Mouse (Mus musculus) limb, embryonic 13.5 days (tissue): ENCODE data around the gene Gm20509. TPM values are rescaled to one million over a fixed set of nuclear protein-coding genes. Genes with fewer than 3 reads are reported as not detected.
"Not testable (repeated sequence)": the region's sequence is repeated elsewhere in the genome, so short reads cannot be mapped to it uniquely, and the experiment has no call there.

Experiments used
- ATAC-seq: fragments of 200-750 bp; cut with Nextera tagmentation; 2 replicates; pipeline ENCODE4 v1.8.0; 2017; ENCODE audit warnings: low read depth, moderate number of reproducible peaks, moderate TSS enrichment; ENCODE audit not compliant: low FRiP score
- H3K27ac ChIP-seq: fragments of 300-500 bp; sonication (generic); 2 replicates; pipeline ENCODE4 v1.5.1; 2015; ENCODE audit warnings: inconsistent platforms, mild to moderate bottlenecking, moderate library complexity
- H3K27me3 ChIP-seq: fragments of 300-500 bp; sonication (generic); 2 replicates; pipeline ENCODE4 v1.6.1; 2015; ENCODE audit warnings: mild to moderate bottlenecking, inconsistent platforms
- H3K36me3 ChIP-seq: fragments of 300-500 bp; sonication (generic); 2 replicates; pipeline ENCODE4 v1.6.1; 2015; ENCODE audit warnings: inconsistent platforms, mild to moderate bottlenecking, moderate library complexity
- H3K4me1 ChIP-seq: fragments of 300-500 bp; sonication (generic); 2 replicates; pipeline ENCODE4 v1.6.1; 2015; ENCODE audit warnings: inconsistent platforms
- H3K4me2 ChIP-seq: fragments of 300-500 bp; sonication (generic); replicated peaks from 2 replicates; pipeline ENCODE4 v1.6.1; 2015; ENCODE audit warnings: inconsistent platforms, mild to moderate bottlenecking, moderate library complexity
- H3K4me3 ChIP-seq: fragments of 300-500 bp; sonication (generic); 2 replicates; pipeline ENCODE4 v1.5.1; 2015; ENCODE audit warnings: moderate library complexity, mild to moderate bottlenecking, inconsistent platforms
- H3K9ac ChIP-seq: fragments of 300-500 bp; sonication (generic); 2 replicates; pipeline ENCODE4 v1.6.1; 2015; ENCODE audit warnings: mild to moderate bottlenecking, inconsistent platforms
- H3K9me3 ChIP-seq: fragments of 300-500 bp; sonication (generic); 2 replicates; pipeline ENCODE4 v1.6.1; 2016; ENCODE audit warnings: inconsistent platforms
- WGBS: fragments of 180-500 bp; shearing (Covaris S2); methylation state at CpG from one replicate; pipeline ENCODE4 v1.1.7; 2015; 5-methylcytosine and 5-hydroxymethylcytosine counted together
- polyA plus RNA-seq: library from polyadenylated mRNA; unstranded; fragments of >200 nt; fragmentation: Nextera tagmentation; extraction: Ambion mirVana; gene quantifications from 2 replicates; pipeline ENCODE4 v1.2.1, GENCODE M21; 2015

Gene Gm20509
- not detected in 2 replicates for polyA plus RNA-seq

GRCm38 (mm10) chr9:73102181-73102580 lies at the start of gene Gm20509:
TSS of gene Gm20509 (plus strand) at chr9:73102470.
- Histone ChIP-seq H3K9me3 (no peaks in the 10 kb centered on the region), H3K36me3 (no peaks in the 10 kb centered on the region), H3K9ac (peak within 1 kb of the TSS; percentile 68), H3K27ac (no peak within 1 kb of the TSS), H3K4me2 (peak within 1 kb of the TSS; percentile 86), H3K27me3 (peaks cover 50% of the 10 kb centered on the region), H3K4me3 (peak within 1 kb of the TSS; percentile 48), H3K4me1 (peaks cover 8% of the 10 kb centered on the region)
- ATAC-seq, result no peak
- WGBS, result 94% methylated on average over 4 of the region's 4 CpGs

GRCm38 (mm10) chr9:73055441-73055911 lies 46.8 kb upstream of the Gm20509 start:
- Histone ChIP-seq H3K4me2 (no peak overlapping the region), H3K4me1 (peaks cover 11% of the 10 kb centered on the region), H3K9me3 (no peaks in the 10 kb centered on the region), H3K4me3 (no peak overlapping the region), H3K36me3 (no peaks in the 10 kb centered on the region), H3K27ac (no peak overlapping the region), H3K27me3 (no peaks in the 10 kb centered on the region), H3K9ac (no peak overlapping the region)
- 35% methylated on average over 10 of the region's 10 CpGs for WGBS
- no peak for ATAC-seq

GRCm38 (mm10) chr9:73059224-73059623 lies 43.0 kb upstream of the Gm20509 start:
- no peak for ATAC-seq
- H3K27me3 ChIP-seq, result no peaks in the 10 kb centered on the region
- no peaks in the 10 kb centered on the region for H3K36me3 ChIP-seq
- H3K9ac ChIP-seq, result no peak overlapping the region
- no peak overlapping the region for H3K4me3 ChIP-seq
- no peak overlapping the region for H3K27ac ChIP-seq
- H3K9me3 ChIP-seq, result no peaks in the 10 kb centered on the region
- 85% methylated on average over 4 of the region's 4 CpGs for WGBS
- no peak overlapping the region for H3K4me2 ChIP-seq
- H3K4me1 ChIP-seq, result peaks cover 17% of the 10 kb centered on the region

GRCm38 (mm10) chr9:73063621-73064290 lies 38.5 kb upstream of the Gm20509 start:
- ATAC-seq, result 0 out of 2 replicates have a peak, but pooled peaks have one; percentile 53
- H3K4me2 ChIP-seq, result peak overlapping the region; percentile 64
- peak overlapping the region; percentile 25 for H3K4me3 ChIP-seq
- H3K27me3 ChIP-seq, result no peaks in the 10 kb centered on the region
- H3K36me3 ChIP-seq, result no peaks in the 10 kb centered on the region
- H3K4me1 ChIP-seq, result peaks cover 21% of the 10 kb centered on the region
- peak overlapping the region; percentile 39; the same call in 1 of the 2 replicates for H3K27ac ChIP-seq
- 6% methylated on average over 15 of the region's 15 CpGs for WGBS
- H3K9me3 ChIP-seq, result no peaks in the 10 kb centered on the region
- peak overlapping the region; percentile 59 for H3K9ac ChIP-seq

GRCm38 (mm10) chr9:73067086-73067485 lies 35.2 kb upstream of the Gm20509 start:
- no peaks in the 10 kb centered on the region for H3K9me3 ChIP-seq
- H3K36me3 ChIP-seq, result no peaks in the 10 kb centered on the region
- H3K4me3 ChIP-seq, result peak overlapping the region; percentile 7; the same call in 1 of the 2 replicates
- no peak overlapping the region for H3K9ac ChIP-seq
- H3K4me2 ChIP-seq, result peak overlapping the region; percentile 52
- WGBS, result 17% methylated on average over 10 of the region's 10 CpGs
- ATAC-seq, result peak; percentile 45; the same call in 1 of the 2 replicates
- H3K4me1 ChIP-seq, result peaks cover 21% of the 10 kb centered on the region
- no peak overlapping the region for H3K27ac ChIP-seq
- H3K27me3 ChIP-seq, result no peaks in the 10 kb centered on the region

GRCm38 (mm10) chr9:73068230-73068679 lies 34.0 kb upstream of the Gm20509 start:
- peak; percentile 29; the same call in 1 of the 2 replicates for ATAC-seq
- Histone ChIP-seq H3K27me3 (no peaks in the 10 kb centered on the region), H3K9me3 (no peaks in the 10 kb centered on the region), H3K4me2 (no peak overlapping the region), H3K9ac (no peak overlapping the region), H3K4me1 (peaks cover 20% of the 10 kb centered on the region), H3K36me3 (no peaks in the 10 kb centered on the region), H3K4me3 (no peak overlapping the region), H3K27ac (no peak overlapping the region)
- WGBS, result 47% methylated on average over 6 of the region's 6 CpGs

GRCm38 (mm10) chr9:73068688-73069087 lies 33.6 kb upstream of the Gm20509 start:
- Histone ChIP-seq H3K4me1 (peaks cover 15% of the 10 kb centered on the region), H3K9me3 (no peaks in the 10 kb centered on the region), H3K9ac (no peak overlapping the region), H3K36me3 (no peaks in the 10 kb centered on the region), H3K27me3 (no peaks in the 10 kb centered on the region), H3K4me2 (no peak overlapping the region), H3K4me3 (no peak overlapping the region), H3K27ac (no peak overlapping the region)
- WGBS, result 81% methylated on average over 6 of the region's 6 CpGs
- ATAC-seq, result no peak

GRCm38 (mm10) chr9:73070971-73071659 lies 31.2 kb upstream of the Gm20509 start:
- H3K36me3 ChIP-seq, result no peaks in the 10 kb centered on the region
- no peak overlapping the region for H3K4me3 ChIP-seq
- peaks cover 10% of the 10 kb centered on the region for H3K4me1 ChIP-seq
- H3K9ac ChIP-seq, result no peak overlapping the region
- no peaks in the 10 kb centered on the region for H3K9me3 ChIP-seq
- no peak overlapping the region for H3K4me2 ChIP-seq
- H3K27me3 ChIP-seq, result no peaks in the 10 kb centered on the region
- ATAC-seq, result no peak
- 80% methylated on average over 10 of the region's 10 CpGs for WGBS
- no peak overlapping the region for H3K27ac ChIP-seq

- Histone ChIP-seq H3K4me2 (no peak overlapping the region), H3K27ac (no peak overlapping the region), H3K9ac (no peak overlapping the region), H3K36me3 (no peaks in the 10 kb centered on the region), H3K4me3 (no peak overlapping the region), H3K4me1 (peaks cover 5% of the 10 kb centered on the region), H3K27me3 (no peaks in the 10 kb centered on the region), H3K9me3 (no peaks in the 10 kb centered on the region)
- WGBS, result 77% methylated on average over 8 of the region's 8 CpGs
- ATAC-seq, result no peak
Observed at GRCm38 (mm10) chr9:73072426-73072825, 29.8 kb upstream of the Gm20509 start.

- no peak overlapping the region for H3K4me3 ChIP-seq
- no peak for ATAC-seq
- H3K27ac ChIP-seq, result no peak overlapping the region
- no peaks in the 10 kb centered on the region for H3K4me1 ChIP-seq
- WGBS, result 88% methylated on average over 5 of the region's 5 CpGs
- H3K27me3 ChIP-seq, result no peaks in the 10 kb centered on the region
- H3K9me3 ChIP-seq, result no peaks in the 10 kb centered on the region
- H3K36me3 ChIP-seq, result no peaks in the 10 kb centered on the region
- H3K9ac ChIP-seq, result no peak overlapping the region
- H3K4me2 ChIP-seq, result no peak overlapping the region
Observed at GRCm38 (mm10) chr9:73073169-73073568, 29.1 kb upstream of the Gm20509 start.

- not testable (repeated sequence) for H3K4me1 ChIP-seq, H3K4me3 ChIP-seq, H3K27me3 ChIP-seq, ATAC-seq, H3K4me2 ChIP-seq, H3K36me3 ChIP-seq, H3K9me3 ChIP-seq, H3K9ac ChIP-seq, H3K27ac ChIP-seq
- 89% methylated on average over 11 of the region's 12 CpGs for WGBS
Observed at GRCm38 (mm10) chr9:73079349-73079748, 22.9 kb upstream of the Gm20509 start.

- Histone ChIP-seq H3K36me3 (no peaks in the 10 kb centered on the region), H3K9ac (no peak overlapping the region), H3K27ac (no peak overlapping the region), H3K4me1 (no peaks in the 10 kb centered on the region), H3K4me2 (no peak overlapping the region), H3K27me3 (no peaks in the 10 kb centered on the region), H3K9me3 (no peaks in the 10 kb centered on the region), H3K4me3 (no peak overlapping the region)
- ATAC-seq, result no peak
- 58% methylated on average over 7 of the region's 7 CpGs for WGBS
Observed at GRCm38 (mm10) chr9:73079801-73080325, 22.4 kb upstream of the Gm20509 start.
